Mouse (Mus musculus): ENCODE results near the gene Tbc1d1.

- TF ChIP-seq GATA1 (IDR thresholded peaks at IDR 0.05; ENCODE audit: low read length) (no peak), TAL1 (IDR thresholded peaks at IDR 0.05; ENCODE audit: low read length) (no peak)
These were observed 22.2 kb upstream of the Tbc1d1 start for GRCm38 (mm10) chr5:64133901-64134300.
